In the genomic region with DNA sequence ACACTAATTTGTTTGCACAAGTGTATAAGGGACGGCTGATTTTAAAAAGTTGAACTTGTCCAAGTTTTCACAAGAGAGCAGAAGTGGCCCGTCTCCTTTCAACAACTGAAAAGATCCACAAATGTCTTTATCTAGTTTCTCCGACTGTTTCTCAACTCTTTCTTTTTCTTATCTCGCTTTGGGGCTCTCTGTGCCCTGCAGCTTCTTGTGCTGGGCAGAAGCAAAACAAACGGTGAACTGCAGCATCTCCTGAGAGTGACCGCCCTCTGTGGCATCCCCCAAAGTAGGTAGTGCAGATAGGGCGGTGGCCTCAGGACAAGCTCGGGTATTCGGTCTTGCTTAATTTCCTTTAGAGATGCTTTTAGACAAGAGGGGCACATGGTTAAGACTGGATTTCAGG, we compare ENCODE assay signal across 24 mouse cellular contexts.
DNase-seq lines count a peak whose midpoint lies in the region; ATAC-seq lines count a peak whose summit lies in the region.
"Had no signal": no experiment of that assay in that cellular context is flagged by ENCODE, and none has a peak within 500 bp of the region (broad histone marks: within the 10 kb centered on the region; RNA-seq: fewer than 3 reads in every experiment).

No protein-coding gene starts in this region.

- 78% methylated on average over 9 of the region's 9 CpGs for WGBS in kidney, embryonic 15.5 days
- 17% methylated on average over 9 of the region's 9 CpGs for WGBS in liver, embryonic 16.5 days (ENCODE audit: insufficient replicate concordance)
- WGBS in forebrain, embryonic 14.5 days, result 91% methylated on average over 9 of the region's 9 CpGs

- H3K9me3 ChIP-seq in kidney, embryonic 15.5 days (replicated peaks), result no peaks in the 10 kb centered on the region
- no peaks in the 10 kb centered on the region for H3K9me3 ChIP-seq in liver, embryonic 16.5 days (replicated peaks; ENCODE audit: control insufficient read depth, low read length)
- H3K9me3 ChIP-seq in forebrain, embryonic 14.5 days (replicated peaks; ENCODE audit: control insufficient read depth, low read length), result no peaks in the 10 kb centered on the region
- H3K9me3 ChIP-seq: embryonic facial prominence, embryonic 12.5 days; forebrain, embryonic 13.5 days; G1E; hindbrain, embryonic 12.5 days; limb, embryonic 13.5 days had no signal

- no peak overlapping the region for H3K9ac ChIP-seq in kidney, embryonic 15.5 days
- H3K9ac ChIP-seq in liver, embryonic 16.5 days (ENCODE audit: low read depth, low read length), result no peak overlapping the region
- no peak overlapping the region for H3K9ac ChIP-seq in forebrain, embryonic 14.5 days (ENCODE audit: low read length)
- H3K9ac ChIP-seq: embryonic facial prominence, embryonic 12.5 days; forebrain, embryonic 13.5 days; hindbrain, embryonic 12.5 days; limb, embryonic 13.5 days; lung, embryonic 14.5 days had no signal

- no peak for DNase-seq in kidney, postnatal 36 days
- DNase-seq in liver, result peak; percentile 57
- no peak for DNase-seq in B cell, adult 2 months
- DNase-seq in forebrain, embryonic 14.5 days (ENCODE audit: low spot score), result no peak
- DNase-seq: adrenal gland, postnatal 10 days; cerebellum, adult 9-11 months; gastrocnemius, postnatal 10 days; heart, adult 2 months; kidney, adult 11 months; layer of hippocampus, adult 9-11 months; lung, embryonic 14.5 days; right cerebral cortex, postnatal 4 days; thymus, adult 2 months; thymus, postnatal 4 days had no signal

- H3K4me2 ChIP-seq in kidney, embryonic 15.5 days, result no peak overlapping the region
- no peak overlapping the region for H3K4me2 ChIP-seq in liver, embryonic 16.5 days (ENCODE audit: low read depth, low read length)
- H3K4me2 ChIP-seq in forebrain, embryonic 14.5 days (ENCODE audit: low read length), result no peak overlapping the region
- H3K4me2 ChIP-seq: embryonic facial prominence, embryonic 12.5 days; forebrain, embryonic 13.5 days; hindbrain, embryonic 12.5 days; limb, embryonic 13.5 days; lung, embryonic 14.5 days; midbrain, embryonic 11.5 days had no signal

- H3K4me1 ChIP-seq in kidney, embryonic 15.5 days, result peaks cover 30% of the 10 kb centered on the region
- peaks cover 11% of the 10 kb centered on the region for H3K4me1 ChIP-seq in liver, embryonic 16.5 days (ENCODE audit: control insufficient read depth, low read depth, low read length)
- no peaks in the 10 kb centered on the region for H3K4me1 ChIP-seq in forebrain, embryonic 14.5 days (ENCODE audit: control insufficient read depth, insufficient read depth, low read length)
- H3K4me1 ChIP-seq: forebrain, embryonic 13.5 days had no signal

- H3K4me3 ChIP-seq in kidney, embryonic 15.5 days (replicated peaks), result no peak overlapping the region
- no peak overlapping the region for H3K4me3 ChIP-seq in liver, embryonic 16.5 days (ENCODE audit: low read depth, low read length)
- H3K4me3 ChIP-seq in forebrain, embryonic 14.5 days (ENCODE audit: low read depth, low read length), result no peak overlapping the region
- H3K4me3 ChIP-seq: embryonic facial prominence, embryonic 12.5 days; forebrain, embryonic 13.5 days; heart, adult 2 months; hindbrain, embryonic 12.5 days; limb, embryonic 13.5 days had no signal

- no peaks in the 10 kb centered on the region for H3K36me3 ChIP-seq in kidney, embryonic 15.5 days
- no peaks in the 10 kb centered on the region for H3K36me3 ChIP-seq in liver, embryonic 16.5 days (ENCODE audit: control insufficient read depth, insufficient read depth)
- H3K36me3 ChIP-seq in forebrain, embryonic 14.5 days (ENCODE audit: control insufficient read depth, insufficient read depth, low read length), result no peaks in the 10 kb centered on the region
- H3K36me3 ChIP-seq: embryonic facial prominence, embryonic 12.5 days; G1E; hindbrain, embryonic 12.5 days; limb, embryonic 13.5 days had no signal

- H3K27me3 ChIP-seq in kidney, embryonic 15.5 days, result no peaks in the 10 kb centered on the region
- no peaks in the 10 kb centered on the region for H3K27me3 ChIP-seq in liver, embryonic 16.5 days (ENCODE audit: control insufficient read depth, insufficient read depth, low read depth, low read length)
- no peaks in the 10 kb centered on the region for H3K27me3 ChIP-seq in forebrain, embryonic 14.5 days (replicated peaks; ENCODE audit: control insufficient read depth, insufficient read depth, low read length)
- H3K27me3 ChIP-seq: CH12.LX; embryonic facial prominence, embryonic 12.5 days; forebrain, embryonic 13.5 days; hindbrain, embryonic 12.5 days; limb, embryonic 13.5 days had no signal

- H3K27ac ChIP-seq in kidney, embryonic 15.5 days, result 0 out of 2 replicates have a peak overlapping the region, but pooled peaks have one; percentile 50
- 0 out of 2 replicates have a peak overlapping the region, but pooled peaks have one; percentile 43 for H3K27ac ChIP-seq in liver, embryonic 16.5 days (ENCODE audit: low read length)
- H3K27ac ChIP-seq in forebrain, embryonic 14.5 days (ENCODE audit: low read depth, low read length), result no peak overlapping the region
- H3K27ac ChIP-seq: embryonic facial prominence, embryonic 12.5 days; forebrain, embryonic 13.5 days; heart, adult 2 months; hindbrain, embryonic 12.5 days; limb, embryonic 13.5 days had no signal

- ATAC-seq in kidney, embryonic 15.5 days (replicated peaks; ENCODE audit: low FRiP score), result no peak
- ATAC-seq in liver, embryonic 16.5 days (ENCODE audit: low read depth), result peak; percentile 83
- no peak for ATAC-seq in activated CD4-positive, CD25-positive, alpha-beta regulatory T cell, adult 4 months
- no peak for ATAC-seq in forebrain, embryonic 14.5 days
- ATAC-seq: forebrain, embryonic 13.5 days had no signal
